Mouse (Mus musculus): ENCODE measurements around the gene 6030452D12Rik. TPM values are rescaled to one million over a fixed set of nuclear protein-coding genes. Genes with fewer than 3 reads are reported as not detected.

Gene 6030452D12Rik
- polyA plus RNA-seq, 1 experiment from 2014 or later = not detected

DNA sequence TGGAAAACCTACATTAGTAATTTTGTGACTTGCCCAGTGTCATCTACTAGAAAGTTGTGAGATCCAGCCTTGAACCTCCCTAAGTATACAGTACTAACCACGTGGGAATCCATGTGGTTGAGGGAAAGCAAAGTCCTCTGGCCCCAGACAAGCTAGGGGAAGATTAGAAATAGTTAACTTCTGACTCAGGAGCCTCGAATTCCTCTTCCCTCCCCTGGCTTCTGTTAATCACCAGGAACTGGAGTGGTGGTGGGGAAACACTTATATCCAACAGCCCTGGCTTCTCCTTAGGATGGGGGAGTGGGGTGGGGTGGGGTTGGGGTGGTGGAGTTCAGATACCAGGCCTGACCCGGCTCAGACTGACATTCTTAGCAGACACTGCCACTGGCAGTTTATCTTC lies 18.4 kb downstream of the 6030452D12Rik start:
- Histone ChIP-seq H3K9me3 (replicated peaks) (no peaks in the 10 kb centered on the region), H3K27me3 (no peaks in the 10 kb centered on the region), H3K27ac (replicated peaks) (no peak overlapping the region), H3K36me3 (no peaks in the 10 kb centered on the region), H3K9ac (no peak overlapping the region), H3K4me1 (peaks cover 30% of the 10 kb centered on the region), H3K4me3 (replicated peaks) (no peak overlapping the region), H3K4me2 (replicated peaks) (no peak overlapping the region)
- ATAC-seq (ENCODE audit: insufficient number of reproducible peaks, low FRiP score, low TSS enrichment, low read depth) = no peak
- 16% methylated on average over 3 of the region's 3 CpGs for WGBS

DNA sequence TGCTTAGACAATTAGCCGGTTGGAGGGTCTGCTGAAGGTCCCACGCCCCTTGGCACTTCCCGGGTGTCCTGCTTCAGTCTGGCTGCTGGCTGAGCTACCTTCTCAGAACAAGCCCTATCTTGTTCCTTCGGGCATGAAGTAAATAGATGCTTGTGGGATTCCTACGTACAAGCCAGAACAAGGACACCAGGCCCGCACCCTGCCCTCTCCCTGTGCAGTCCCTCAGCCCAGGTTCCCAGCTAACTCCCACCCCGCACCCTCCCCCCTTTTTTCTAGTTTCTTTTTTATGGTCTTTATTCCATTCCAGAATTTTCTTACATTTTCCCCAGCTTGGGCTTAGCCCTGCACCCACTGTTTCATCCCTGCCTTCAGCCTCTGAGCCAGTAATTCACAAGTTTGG lies 20.3 kb downstream of the 6030452D12Rik start:
- Histone ChIP-seq H3K9me3 (replicated peaks) (no peaks in the 10 kb centered on the region), H3K27me3 (no peaks in the 10 kb centered on the region), H3K36me3 (no peaks in the 10 kb centered on the region), H3K9ac (no peak overlapping the region), H3K4me3 (replicated peaks) (no peak overlapping the region), H3K4me1 (peaks cover 30% of the 10 kb centered on the region), H3K27ac (replicated peaks) (peak overlapping the region; percentile 39; the same call in 1 of the 2 replicates), H3K4me2 (replicated peaks) (no peak overlapping the region)
- WGBS = 58% methylated on average over 7 of the region's 7 CpGs
- no peak for ATAC-seq (ENCODE audit: insufficient number of reproducible peaks, low FRiP score, low TSS enrichment, low read depth)

DNA sequence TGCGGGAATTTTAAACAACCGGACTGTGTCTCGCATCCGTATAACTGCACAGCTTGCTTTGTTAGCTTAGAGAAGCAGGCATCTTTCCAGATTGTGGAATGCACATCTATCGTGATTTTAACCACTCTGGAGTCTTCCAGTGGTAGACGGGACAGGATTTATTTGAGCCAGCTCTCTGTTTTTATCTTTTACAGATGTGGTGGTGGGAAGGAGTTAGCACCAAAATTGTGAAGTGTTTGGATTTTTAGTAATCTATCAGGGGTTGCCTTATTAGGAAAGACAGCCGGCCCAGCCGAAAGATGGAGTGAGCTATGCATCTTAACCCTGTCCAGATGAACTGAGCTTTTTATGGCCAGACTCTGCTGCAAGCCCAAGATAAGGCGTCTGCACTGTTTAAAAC lies 21.5 kb downstream of the 6030452D12Rik start:
- no peaks in the 10 kb centered on the region for H3K36me3 ChIP-seq
- 24% methylated on average over 9 of the region's 9 CpGs for WGBS
- peak overlapping the region; percentile 65 for H3K27ac ChIP-seq (replicated peaks)
- peaks cover 26% of the 10 kb centered on the region for H3K4me1 ChIP-seq
- H3K9ac ChIP-seq = no peak overlapping the region
- no peak overlapping the region for H3K4me2 ChIP-seq (replicated peaks)
- no peaks in the 10 kb centered on the region for H3K27me3 ChIP-seq
- H3K9me3 ChIP-seq (replicated peaks) = no peaks in the 10 kb centered on the region
- no peak for ATAC-seq (ENCODE audit: insufficient number of reproducible peaks, low FRiP score, low TSS enrichment, low read depth)
- H3K4me3 ChIP-seq (replicated peaks) = no peak overlapping the region

GRCm38 (mm10) chr8:106526725-106527124 lies 26.4 kb downstream of the 6030452D12Rik start:
- Histone ChIP-seq H3K27me3 (no peaks in the 10 kb centered on the region), H3K36me3 (no peaks in the 10 kb centered on the region), H3K4me2 (replicated peaks) (no peak overlapping the region), H3K9me3 (replicated peaks) (no peaks in the 10 kb centered on the region), H3K4me3 (replicated peaks) (no peak overlapping the region), H3K9ac (no peak overlapping the region), H3K27ac (replicated peaks) (0 out of 2 replicates have a peak overlapping the region, but pooled peaks have one; percentile 2), H3K4me1 (peaks cover 23% of the 10 kb centered on the region)
- WGBS = 42% methylated on average over 6 of the region's 6 CpGs
- no peak for ATAC-seq (ENCODE audit: insufficient number of reproducible peaks, low FRiP score, low TSS enrichment, low read depth)

- 81% methylated on average over 9 of the region's 9 CpGs for WGBS
- Histone ChIP-seq H3K9me3 (replicated peaks) (no peaks in the 10 kb centered on the region), H3K27ac (replicated peaks) (no peak overlapping the region), H3K4me2 (replicated peaks) (no peak overlapping the region), H3K36me3 (no peaks in the 10 kb centered on the region), H3K9ac (no peak overlapping the region), H3K27me3 (no peaks in the 10 kb centered on the region), H3K4me1 (peaks cover 16% of the 10 kb centered on the region), H3K4me3 (replicated peaks) (no peak overlapping the region)
- no peak for ATAC-seq (ENCODE audit: insufficient number of reproducible peaks, low FRiP score, low TSS enrichment, low read depth)
Measured at GRCm38 (mm10) chr8:106527241-106528036, 27.1 kb downstream of the 6030452D12Rik start.

GRCm38 (mm10) chr8:106528596-106529249 lies 28.4 kb downstream of the 6030452D12Rik start:
- no peak overlapping the region for H3K9ac ChIP-seq
- no peaks in the 10 kb centered on the region for H3K27me3 ChIP-seq
- no peak for ATAC-seq (ENCODE audit: insufficient number of reproducible peaks, low FRiP score, low TSS enrichment, low read depth)
- H3K27ac ChIP-seq (replicated peaks) = peak overlapping the region; percentile 31
- 0 out of 2 replicates have a peak overlapping the region, but pooled peaks have one; percentile 6 for H3K4me2 ChIP-seq (replicated peaks)
- WGBS = 64% methylated on average over 9 of the region's 9 CpGs
- H3K36me3 ChIP-seq = no peaks in the 10 kb centered on the region
- no peak overlapping the region for H3K4me3 ChIP-seq (replicated peaks)
- H3K9me3 ChIP-seq (replicated peaks) = no peaks in the 10 kb centered on the region
- peaks cover 26% of the 10 kb centered on the region for H3K4me1 ChIP-seq

DNA sequence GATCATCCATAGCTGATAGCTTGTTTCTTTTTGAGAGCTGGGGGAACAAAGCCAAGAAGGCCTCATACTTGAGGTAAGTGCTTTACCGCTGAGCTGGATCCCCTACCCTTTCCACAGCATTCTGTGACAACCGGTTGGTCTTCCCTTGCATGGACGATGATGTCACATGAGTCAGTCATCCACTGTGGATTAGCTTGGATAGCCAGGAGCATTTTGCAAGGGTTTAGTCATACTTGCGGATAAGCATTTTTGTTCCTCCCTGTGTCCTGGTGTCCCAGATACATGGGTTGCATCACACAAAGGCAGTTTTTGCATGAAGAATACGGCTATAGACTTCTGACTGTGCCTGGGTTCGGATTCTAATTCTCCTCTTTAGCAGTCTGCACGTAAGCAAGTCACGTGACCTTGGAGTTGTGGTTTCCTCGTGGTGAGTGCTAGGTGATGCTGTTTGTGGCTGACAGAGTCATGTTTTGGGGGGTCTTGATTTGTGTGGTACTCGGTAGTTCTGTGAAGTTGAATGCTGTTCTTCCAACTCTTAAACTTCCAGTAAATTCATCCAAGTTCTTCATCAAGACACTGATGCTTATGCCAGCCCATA lies 29.7 kb downstream of the 6030452D12Rik start:
- peaks cover 37% of the 10 kb centered on the region for H3K4me1 ChIP-seq
- no peak overlapping the region for H3K9ac ChIP-seq

DNA sequence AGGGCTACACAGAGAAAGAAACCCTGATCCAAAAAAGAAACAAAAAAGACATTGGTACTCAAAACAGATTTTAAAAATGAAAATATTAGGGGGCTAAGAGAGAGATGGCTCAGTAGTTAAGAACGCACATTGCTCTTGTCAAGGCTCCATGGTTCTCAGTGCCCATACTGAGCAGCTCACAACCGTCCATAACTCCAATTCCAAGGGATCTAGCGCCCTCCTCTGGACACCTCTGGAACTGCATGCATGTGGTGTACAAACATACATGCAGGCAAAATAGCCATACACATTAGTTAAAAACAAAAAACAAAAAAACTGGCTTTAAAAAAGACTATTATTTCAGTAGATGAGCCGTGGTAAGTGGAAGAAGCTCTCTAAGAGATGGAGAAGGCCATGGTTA lies 30.2 kb downstream of the 6030452D12Rik start:
- no peak overlapping the region for H3K27ac ChIP-seq (replicated peaks)
- H3K36me3 ChIP-seq = no peaks in the 10 kb centered on the region
- H3K4me3 ChIP-seq (replicated peaks) = no peak overlapping the region
- H3K4me2 ChIP-seq (replicated peaks) = no peak overlapping the region
- H3K4me1 ChIP-seq = peaks cover 37% of the 10 kb centered on the region
- ATAC-seq (ENCODE audit: insufficient number of reproducible peaks, low FRiP score, low TSS enrichment, low read depth) = no peak
- H3K9ac ChIP-seq = no peak overlapping the region
- 73% methylated on average over 4 of the region's 4 CpGs for WGBS
- no peaks in the 10 kb centered on the region for H3K27me3 ChIP-seq
- H3K9me3 ChIP-seq (replicated peaks) = no peaks in the 10 kb centered on the region

More for the DNA sequence above, 29.7 kb downstream of the 6030452D12Rik start:
- Histone ChIP-seq H3K4me2 (replicated peaks) (no peak overlapping the region), H3K9me3 (replicated peaks) (no peaks in the 10 kb centered on the region), H3K27me3 (no peaks in the 10 kb centered on the region), H3K4me3 (replicated peaks) (no peak overlapping the region), H3K36me3 (no peaks in the 10 kb centered on the region), H3K27ac (replicated peaks) (0 out of 2 replicates have a peak overlapping the region, but pooled peaks have one; percentile 11)
- 81% methylated on average over 10 of the region's 10 CpGs for WGBS
- no peak; the same call in 1 of the 2 replicates for ATAC-seq (ENCODE audit: insufficient number of reproducible peaks, low FRiP score, low TSS enrichment, low read depth)

- no peak for ATAC-seq (ENCODE audit: insufficient number of reproducible peaks, low FRiP score, low TSS enrichment, low read depth)
- 44% methylated on average over 7 of the region's 7 CpGs for WGBS
Measured at GRCm38 (mm10) chr8:106533709-106534108, 33.4 kb downstream of the 6030452D12Rik start.

DNA sequence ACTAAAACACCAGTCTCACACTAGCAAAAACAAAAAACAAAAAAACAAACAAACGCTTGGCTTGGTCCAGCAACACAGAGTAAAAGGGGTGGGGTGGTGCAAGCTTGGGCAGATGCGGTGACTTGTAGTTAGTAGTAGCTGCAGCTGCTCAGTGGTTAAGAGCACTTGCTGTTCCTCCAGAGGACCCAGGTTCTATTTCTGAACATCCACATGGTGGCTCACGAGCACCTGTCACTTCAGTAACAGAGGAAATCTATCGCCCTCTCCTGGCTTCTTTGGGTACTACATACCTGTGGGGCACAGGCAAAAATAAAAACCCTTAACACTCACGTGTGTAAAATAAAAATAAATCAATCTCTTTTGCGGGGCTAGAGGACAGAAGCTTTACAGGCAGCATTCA lies 34.1 kb downstream of the 6030452D12Rik start:
- Histone ChIP-seq H3K9ac (no peak overlapping the region), H3K9me3 (replicated peaks) (no peaks in the 10 kb centered on the region), H3K4me1 (peaks cover 24% of the 10 kb centered on the region), H3K36me3 (peaks cover 4% of the 10 kb centered on the region), H3K27ac (replicated peaks) (peak overlapping the region; percentile 68), H3K27me3 (no peaks in the 10 kb centered on the region), H3K4me3 (replicated peaks) (no peak overlapping the region), H3K4me2 (replicated peaks) (no peak overlapping the region)
- ATAC-seq (ENCODE audit: insufficient number of reproducible peaks, low FRiP score, low TSS enrichment, low read depth) = no peak
- 23% methylated on average over 6 of the region's 6 CpGs for WGBS

More at GRCm38 (mm10) chr8:106533709-106534108, 33.4 kb downstream of the 6030452D12Rik start:
- Histone ChIP-seq H3K27ac (replicated peaks) (peak overlapping the region; percentile 68), H3K9ac (no peak overlapping the region), H3K4me1 (peaks cover 27% of the 10 kb centered on the region), H3K36me3 (no peaks in the 10 kb centered on the region; the same call in 1 of the 2 replicates), H3K4me3 (replicated peaks) (no peak overlapping the region), H3K27me3 (no peaks in the 10 kb centered on the region), H3K9me3 (replicated peaks) (no peaks in the 10 kb centered on the region), H3K4me2 (replicated peaks) (0 out of 2 replicates have a peak overlapping the region, but pooled peaks have one; percentile 10)

- H3K27me3 ChIP-seq = no peaks in the 10 kb centered on the region
- H3K9ac ChIP-seq = no peak overlapping the region
- H3K4me3 ChIP-seq (replicated peaks) = no peak overlapping the region
- H3K27ac ChIP-seq (replicated peaks) = no peak overlapping the region
- WGBS = 66% methylated on average over 4 of the region's 4 CpGs
- H3K4me2 ChIP-seq (replicated peaks) = no peak overlapping the region
- no peaks in the 10 kb centered on the region for H3K9me3 ChIP-seq (replicated peaks)
- H3K4me1 ChIP-seq = peaks cover 24% of the 10 kb centered on the region
- ATAC-seq (ENCODE audit: insufficient number of reproducible peaks, low FRiP score, low TSS enrichment, low read depth) = no peak
- H3K36me3 ChIP-seq = peaks cover 4% of the 10 kb centered on the region
Measured at GRCm38 (mm10) chr8:106535448-106535847, 35.1 kb downstream of the 6030452D12Rik start.

Measured in embryonic facial prominence, embryonic 15.5 days (tissue).